Mouse (Mus musculus) left cerebral cortex, adult 9 months (tissue): ENCODE measurements around the gene Dll3.

Experiments
- DNase-seq, 2 experiments: peaks; one replicate each; pipeline ENCODE4 v3.0.0; 2022; ENCODE audit warnings: low spot score in 2 of 2

The Dll3 gene

GRCm38 (mm10) chr7:28309737-28310136, 7.7 kb upstream of the Dll3 start:
- DNase-seq = no peak

GRCm38 (mm10) chr7:28306216-28306615, 4.2 kb upstream of the Dll3 start:
- DNase-seq = no peak

DNA sequence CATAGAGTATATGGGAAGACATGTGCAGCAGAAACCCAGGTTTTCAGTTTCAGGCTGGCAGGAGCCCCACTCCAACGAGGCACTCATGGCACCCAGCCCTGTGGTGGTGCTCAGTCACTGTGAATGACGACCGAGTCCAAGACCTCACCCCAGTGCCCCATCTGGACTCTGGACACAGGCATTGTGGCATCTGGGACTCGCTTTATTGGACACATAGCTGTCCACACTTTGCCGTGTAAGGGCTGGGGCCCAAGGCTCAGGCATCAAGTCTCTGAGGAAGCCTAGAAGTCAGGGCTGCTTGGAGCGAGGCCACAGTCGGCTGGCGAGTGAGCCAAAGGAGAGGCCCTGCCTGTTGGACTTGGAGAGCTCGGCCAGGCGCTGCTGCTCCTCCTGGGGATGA, 3.6 kb upstream of the Dll3 start:
- no peak for DNase-seq

GRCm38 (mm10) chr7:28298837-28299625, 3.0 kb downstream of the Dll3 start:
- DNase-seq = peak in 1 of 2 experiments; percentile 51

- DNase-seq = peak in 1 of 2 experiments; percentile 56
Observed at GRCm38 (mm10) chr7:28294481-28294880, 7.6 kb downstream of the Dll3 start.

DNA sequence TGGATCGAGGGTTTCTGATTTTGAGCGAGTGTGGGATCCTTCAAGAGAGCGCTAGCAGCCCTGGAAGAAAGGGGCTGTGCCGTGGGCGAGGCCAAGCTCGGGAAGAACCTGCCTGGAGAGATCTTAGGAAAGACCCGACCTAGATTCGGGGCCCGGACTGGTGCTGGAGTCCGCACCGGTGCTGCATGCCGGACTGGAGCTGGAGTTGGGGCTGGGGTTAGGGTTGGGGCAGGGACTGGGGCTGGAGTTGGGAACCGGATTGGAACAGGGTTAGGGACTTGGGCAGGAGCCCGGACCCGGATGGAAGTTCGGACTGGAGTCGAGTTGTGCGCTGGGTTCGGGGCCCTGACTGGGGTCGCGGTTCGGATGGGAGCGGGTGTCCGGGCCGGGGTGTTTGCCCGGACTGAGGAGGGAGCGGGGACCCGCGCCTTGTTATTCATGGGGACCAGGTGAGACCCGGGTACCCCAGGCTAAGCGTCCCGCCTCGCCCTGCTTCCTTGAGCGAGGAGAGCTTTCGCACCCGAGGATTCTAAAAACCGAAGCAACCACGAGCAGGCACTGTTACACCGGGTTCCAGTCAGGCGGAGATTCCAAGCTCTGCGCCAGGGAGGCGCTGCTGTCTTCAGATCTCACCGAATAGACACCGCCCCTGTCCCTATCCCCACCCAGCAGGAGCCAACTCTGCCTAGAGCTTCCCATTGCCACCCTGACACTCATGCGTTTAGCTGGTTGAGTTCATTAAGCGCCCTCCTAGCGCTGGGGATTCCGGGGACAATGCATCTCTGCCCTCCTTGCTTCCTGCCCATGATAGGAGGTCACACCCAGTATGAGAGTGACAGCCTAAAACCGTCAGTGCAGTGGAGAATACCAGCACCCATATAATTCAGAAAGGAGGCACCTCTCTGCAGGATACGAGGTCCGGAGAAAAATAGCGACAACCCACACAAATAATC, 11.1 kb downstream of the Dll3 start, which contains the start of gene Selenov:
Selenov (minus strand) TSS at position 549 of the 953 bp plus-strand sequence.
- DNase-seq = peak in 1 of 2 experiments; percentile 32

- DNase-seq = no peak
Observed at GRCm38 (mm10) chr7:28290165-28290564, 11.9 kb downstream of the Dll3 start.

DNA sequence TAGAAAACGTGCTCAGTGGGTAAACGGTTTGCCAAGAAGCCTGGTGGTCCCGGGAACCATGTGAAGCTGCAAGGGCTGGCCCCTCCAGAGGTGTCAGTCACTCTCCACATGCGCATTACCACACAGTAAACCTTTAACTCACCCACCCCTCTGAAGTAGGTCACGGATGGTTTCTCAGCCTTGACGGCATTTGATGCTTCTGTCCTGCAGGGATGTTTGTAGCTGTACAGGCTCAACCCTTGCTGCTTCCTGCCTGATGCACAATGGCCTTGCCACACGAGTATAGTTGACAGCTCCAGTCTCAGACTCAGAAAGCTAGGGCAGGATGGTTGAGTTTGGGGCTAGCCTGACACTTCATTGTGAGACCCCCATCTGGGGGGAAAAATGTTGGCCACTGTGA, 21.4 kb downstream of the Dll3 start:
- no peak for DNase-seq

DNA sequence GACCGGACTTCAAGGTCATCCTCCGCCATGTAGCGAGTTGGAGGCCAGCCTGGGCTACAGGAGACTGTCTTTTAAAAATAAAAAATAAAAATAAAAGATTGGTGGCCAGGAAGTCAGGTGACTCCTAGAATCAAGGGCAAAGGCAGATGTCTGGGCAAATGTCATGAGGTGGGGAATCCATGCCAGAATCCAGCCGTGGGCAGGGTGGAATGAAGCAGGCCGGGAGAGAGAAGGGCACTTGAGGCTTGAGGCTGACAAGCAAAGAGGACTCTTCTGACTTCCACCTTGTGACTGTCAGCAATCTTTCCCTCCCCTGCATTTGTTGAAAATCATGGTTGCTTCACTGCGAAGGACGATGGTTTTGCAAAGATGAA, 23.8 kb downstream of the Dll3 start:
- no peak for DNase-seq

DNA sequence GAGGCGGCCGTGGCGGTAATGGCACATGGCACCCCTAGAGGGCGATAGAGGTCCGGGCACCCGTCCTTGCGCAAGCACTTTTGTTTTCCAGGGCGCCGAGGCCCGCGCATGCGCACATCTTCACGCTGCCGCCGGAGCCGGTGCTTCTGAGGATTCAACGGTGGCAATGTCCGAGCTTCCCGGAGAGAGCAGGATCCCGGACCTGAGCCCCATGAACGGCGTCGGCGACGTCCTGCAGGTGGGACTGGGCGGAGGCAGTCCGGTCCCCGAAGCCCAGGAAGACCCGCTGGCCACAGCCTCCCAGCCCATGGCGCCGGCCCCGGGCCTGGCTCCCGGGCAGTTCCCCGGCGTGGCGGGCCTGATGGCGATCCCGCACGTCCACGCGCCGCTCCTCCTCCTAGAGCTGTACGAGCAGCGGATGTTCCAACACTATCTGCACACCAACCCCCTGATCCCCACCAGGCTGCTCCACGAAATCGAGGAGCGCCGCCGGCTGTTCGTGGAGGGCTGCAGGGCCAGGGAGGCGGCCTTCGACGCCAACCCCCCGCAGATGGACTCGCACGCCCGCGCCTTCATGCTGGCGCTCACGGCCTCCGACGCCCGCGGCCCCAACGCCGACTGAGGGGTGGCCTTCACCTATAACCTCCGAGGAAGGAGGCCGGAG, 24.3 kb downstream of the Dll3 start, which contains the start of gene Eid2b:
Eid2b (plus strand) TSS at position 125 of the 664 bp plus-strand sequence.
- DNase-seq = peak; percentile 84 to 96

DNA sequence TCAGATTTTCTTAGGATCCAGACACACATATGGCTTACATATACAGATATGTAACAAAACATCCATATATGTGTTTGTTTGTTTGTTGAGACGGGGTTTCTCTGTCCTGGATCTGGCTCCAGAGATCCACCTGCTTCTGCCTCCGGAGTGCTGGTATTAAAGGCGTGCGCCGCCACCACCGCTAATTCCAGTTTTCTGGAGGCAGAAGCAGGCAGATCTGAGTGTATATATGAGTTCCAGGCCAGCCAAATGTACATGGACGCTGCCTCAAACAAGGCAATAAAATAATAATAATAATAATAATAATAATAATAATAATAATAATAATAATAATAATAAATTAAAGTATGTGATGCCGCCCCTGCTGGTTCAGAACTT, 24.8 kb downstream of the Dll3 start:
- DNase-seq = no peak

GRCm38 (mm10) chr7:28271761-28272160, 30.3 kb downstream of the Dll3 start:
- no peak for DNase-seq

DNA sequence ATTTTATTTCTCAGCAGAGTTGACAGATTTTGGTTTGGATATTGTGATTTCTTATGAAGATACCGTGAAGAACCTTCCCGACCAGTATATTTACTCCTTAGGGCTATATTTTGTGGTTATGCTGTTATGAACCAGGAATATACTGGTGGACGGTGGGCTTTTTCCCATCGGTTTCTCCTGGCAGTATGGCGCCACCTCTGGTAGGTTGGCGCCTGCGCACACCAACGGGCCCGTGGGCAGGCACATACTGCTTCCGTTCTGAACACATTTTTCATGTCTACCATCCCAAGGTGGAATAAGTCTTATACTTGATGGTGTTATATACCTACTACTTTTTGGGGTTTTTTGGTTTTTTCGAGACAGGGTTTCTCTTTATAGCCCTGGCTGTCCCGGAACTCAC, 32.7 kb downstream of the Dll3 start:
- DNase-seq = no peak

DNA sequence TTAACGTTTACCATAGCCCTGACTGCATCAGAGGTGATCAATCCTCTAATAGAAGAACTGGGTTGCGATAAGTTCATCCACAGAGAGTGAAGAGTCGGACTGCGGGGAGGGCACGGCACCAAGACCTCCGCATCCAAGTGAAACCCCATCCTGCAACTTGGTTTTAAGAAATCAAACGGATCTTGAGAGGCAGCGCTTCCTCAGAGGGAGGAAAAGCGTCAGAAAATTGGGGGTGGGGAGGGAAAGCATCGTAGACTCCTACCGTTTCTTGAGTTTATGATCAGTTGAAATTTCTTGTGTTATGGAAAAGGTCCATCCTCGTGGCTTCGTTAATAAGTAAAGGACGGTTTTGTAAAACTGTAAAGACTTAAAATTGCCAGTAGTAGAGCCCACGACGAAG, 33.5 kb downstream of the Dll3 start:
- DNase-seq = no peak

DNA sequence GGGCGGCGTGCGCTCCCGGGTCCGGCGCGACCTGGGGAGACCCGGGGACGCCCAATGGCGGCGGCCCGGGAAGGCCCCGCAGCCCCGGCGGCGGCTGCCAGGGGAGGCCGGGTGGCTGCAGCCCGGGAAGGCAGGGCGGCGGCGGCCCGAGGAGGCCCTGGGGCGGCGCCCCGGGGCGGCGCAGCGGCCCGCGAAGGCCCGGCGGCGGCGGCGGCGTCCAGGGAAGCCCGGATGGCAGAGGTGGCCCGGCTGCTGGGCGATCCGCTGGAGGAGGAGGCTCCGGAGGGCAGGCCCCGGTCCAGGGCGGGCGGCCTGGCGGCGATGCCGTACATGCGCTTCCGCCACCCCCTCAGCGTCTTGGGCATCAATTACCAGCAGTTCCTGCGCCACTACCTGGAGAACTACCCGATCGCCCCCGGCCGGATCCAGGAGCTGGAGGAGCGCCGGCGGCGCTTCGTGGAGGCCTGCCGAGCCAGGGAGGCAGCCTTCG, 34.0 kb downstream of the Dll3 start:
- peak in 1 of 2 experiments; percentile 39 for DNase-seq

- DNase-seq = peak; percentile 74 to 88
Observed at GRCm38 (mm10) chr7:28267129-28268041, 34.7 kb downstream of the Dll3 start, which contains the start of gene Eid2. Eid2 (plus strand) TSS chr7:28267881.

- no peak for DNase-seq
Observed at GRCm38 (mm10) chr7:28265391-28265790, 36.6 kb downstream of the Dll3 start.

DNA sequence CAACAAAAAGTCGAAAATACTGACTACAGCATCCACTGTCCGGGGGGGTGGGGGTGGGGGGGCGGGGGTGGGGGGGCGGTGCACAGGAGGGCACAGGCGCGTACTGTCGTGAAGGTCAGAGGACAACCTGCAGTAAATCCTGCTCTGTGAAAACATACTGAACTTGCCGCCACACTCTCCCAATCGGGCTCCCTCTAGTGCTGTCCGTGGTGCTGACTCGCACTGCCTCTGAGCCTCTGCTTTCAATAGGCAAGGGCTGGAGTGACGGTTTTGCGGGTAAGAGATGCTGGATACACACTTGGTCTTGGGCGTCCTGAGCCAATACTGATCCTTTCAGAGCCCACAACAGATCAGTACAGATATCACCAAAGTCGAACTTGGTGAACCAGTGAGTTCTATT, 38.3 kb downstream of the Dll3 start:
- peak in 1 of 2 experiments; percentile 15 for DNase-seq

- DNase-seq = no peak
Observed at GRCm38 (mm10) chr7:28262861-28263260, 39.2 kb downstream of the Dll3 start.

DNA sequence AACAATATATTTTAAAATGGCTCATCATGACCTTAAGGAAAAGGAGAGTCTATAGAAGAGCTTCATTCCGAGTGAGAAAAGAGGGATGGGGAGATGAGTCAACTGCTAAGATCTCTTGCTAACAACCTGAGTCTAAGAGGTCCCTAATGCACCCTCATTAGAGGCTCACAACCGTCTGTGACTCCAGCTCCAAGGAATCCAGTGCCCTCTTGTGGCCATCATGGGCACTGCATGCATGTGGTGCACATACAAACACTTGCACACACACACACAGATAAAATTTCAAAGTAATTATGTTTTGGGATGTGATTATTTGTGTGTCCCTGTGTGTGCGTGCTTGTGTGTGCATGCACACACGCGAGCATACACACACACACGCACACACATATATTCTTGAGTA, 46.6 kb downstream of the Dll3 start:
- DNase-seq = no peak

DNA sequence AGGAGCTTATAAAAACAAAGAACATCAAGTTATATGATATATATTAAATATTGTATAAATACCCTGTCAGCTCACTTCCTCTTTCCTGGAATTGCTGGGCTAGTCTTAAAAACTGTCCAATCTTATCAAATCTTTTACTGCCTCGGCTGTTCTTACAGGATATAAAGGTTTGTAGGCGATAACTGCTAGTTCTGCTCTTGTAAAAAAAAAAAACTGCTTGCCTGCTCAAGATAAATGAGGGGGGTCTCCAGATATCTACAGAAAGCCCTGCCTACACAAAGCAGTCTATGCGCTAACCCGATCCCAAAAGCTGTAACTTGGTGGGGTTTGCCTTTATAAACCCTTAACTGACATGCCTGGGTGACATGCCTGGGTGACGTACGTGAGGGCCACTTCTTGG, 47.4 kb downstream of the Dll3 start:
- no peak for DNase-seq
